Mouse (Mus musculus) embryonic stem cell, embryonic (primary cell): Measurements from ENCODE around the gene 1700001C19Rik.

Source experiments
- CTCF ChIA-PET, 4 experiments: fragments of 300-600 bp in 2 of 4; fragments of 350-600 bp in 2 of 4; sonication (Branson Sonifier 250); formaldehyde crosslinking; loops; one replicate each; lab custom pipeline; 2022; ENCODE audit warnings: inconsistent platforms in 2 of 4; lab: Charles Lee
- POLR2A ChIA-PET, 4 experiments: fragments of 300-600 bp in 2 of 4; fragments of 350-600 bp in 2 of 4; sonication (Branson Sonifier 250); formaldehyde crosslinking; loops; one replicate each; lab custom pipeline; 2022; ENCODE audit warnings: antibody characterized with exemption in 4 of 4, inconsistent platforms in 1 of 4; lab: Charles Lee

Gene 1700001C19Rik

DNA sequence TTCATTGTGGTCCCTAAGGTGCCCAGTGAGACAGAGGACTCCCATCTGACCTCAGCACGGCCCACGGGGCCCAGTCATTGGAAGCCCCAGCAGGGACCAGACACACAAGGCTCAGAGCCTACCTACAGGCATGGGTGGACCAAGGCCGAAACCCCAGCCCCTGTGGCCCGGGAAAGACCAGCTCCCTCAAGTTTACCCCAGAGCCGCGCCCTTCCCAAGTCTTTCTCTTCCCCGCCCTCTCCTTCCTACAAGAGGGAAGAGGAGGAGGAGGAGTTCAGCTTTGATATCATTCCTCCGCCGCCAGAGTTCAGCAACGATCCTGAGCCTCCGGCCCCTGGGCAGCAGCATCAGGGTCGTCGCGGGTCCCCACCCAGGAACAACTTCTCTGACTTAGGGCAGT, 30.9 kb upstream of the 1700001C19Rik start:
- ChIA-PET CTCF (interaction anchor here (0.6 to 3.1 kb wide), 24 partner anchors 11 to 785 kb away, joined by 3 to 23 read pairs (median 4); partner anchors contain the start of gene AI661453 (in 1 of the 4)), POLR2A (interaction anchor here in 3 of 4 experiments (0.6 to 4.3 kb wide), 32 partner anchors 11 to 400 kb away, joined by 3 to 22 read pairs (median 4); partner anchors contain the start of gene AI661453 (in 1 of the 3))

- CTCF ChIA-PET = interaction anchor here (0.6 to 3.1 kb wide), 19 partner anchors 10 to 784 kb away, joined by 3 to 23 read pairs (median 4); no protein-coding TSS in a partner anchor
- POLR2A ChIA-PET = interaction anchor here in 3 of 4 experiments (0.7 to 4.3 kb wide), 29 partner anchors 10 to 150 kb away, joined by 3 to 22 read pairs (median 4); partner anchors contain the start of gene Taf8 (in 1 of the 3)
Observed at GRCm38 (mm10) chr17:47467659-47468058, 30.5 kb upstream of the 1700001C19Rik start.

GRCm38 (mm10) chr17:47466284-47466683, 29.1 kb upstream of the 1700001C19Rik start:
- CTCF ChIA-PET = interaction anchor here (0.6 to 3.1 kb wide), 7 partner anchors 9 to 1284 kb away, joined by 3 to 17 read pairs (median 5); no protein-coding TSS in a partner anchor
- POLR2A ChIA-PET = interaction anchor here in 3 of 4 experiments (0.7 to 4.3 kb wide), 11 partner anchors 9 to 422 kb away, joined by 3 to 22 read pairs (median 3); partner anchors contain the start of gene Guca1b (in 1 of the 3)

GRCm38 (mm10) chr17:47465016-47465415, 27.8 kb upstream of the 1700001C19Rik start:
- POLR2A ChIA-PET = interaction anchor here in 2 of 4 experiments (0.7 to 4.3 kb wide), 5 partner anchors 11 to 62 kb away, joined by 3 to 22 read pairs (median 16); no protein-coding TSS in a partner anchor
- CTCF ChIA-PET = interaction anchor here in 1 of 4 experiments (1.6 kb wide), 1 partner anchor 11 kb away, joined by 5 read pairs; no protein-coding TSS in a partner anchor

GRCm38 (mm10) chr17:47464248-47464965, 27.2 kb upstream of the 1700001C19Rik start:
- POLR2A ChIA-PET = interaction anchor here in 2 of 4 experiments (0.8 to 3.7 kb wide), 5 partner anchors 12 to 63 kb away, joined by 3 to 16 read pairs (median 6); no protein-coding TSS in a partner anchor
- CTCF ChIA-PET = interaction anchor here in 3 of 4 experiments (1.0 to 2.1 kb wide), 4 partner anchors 9 to 11 kb away, joined by 3 to 11 read pairs (median 6); no protein-coding TSS in a partner anchor

DNA sequence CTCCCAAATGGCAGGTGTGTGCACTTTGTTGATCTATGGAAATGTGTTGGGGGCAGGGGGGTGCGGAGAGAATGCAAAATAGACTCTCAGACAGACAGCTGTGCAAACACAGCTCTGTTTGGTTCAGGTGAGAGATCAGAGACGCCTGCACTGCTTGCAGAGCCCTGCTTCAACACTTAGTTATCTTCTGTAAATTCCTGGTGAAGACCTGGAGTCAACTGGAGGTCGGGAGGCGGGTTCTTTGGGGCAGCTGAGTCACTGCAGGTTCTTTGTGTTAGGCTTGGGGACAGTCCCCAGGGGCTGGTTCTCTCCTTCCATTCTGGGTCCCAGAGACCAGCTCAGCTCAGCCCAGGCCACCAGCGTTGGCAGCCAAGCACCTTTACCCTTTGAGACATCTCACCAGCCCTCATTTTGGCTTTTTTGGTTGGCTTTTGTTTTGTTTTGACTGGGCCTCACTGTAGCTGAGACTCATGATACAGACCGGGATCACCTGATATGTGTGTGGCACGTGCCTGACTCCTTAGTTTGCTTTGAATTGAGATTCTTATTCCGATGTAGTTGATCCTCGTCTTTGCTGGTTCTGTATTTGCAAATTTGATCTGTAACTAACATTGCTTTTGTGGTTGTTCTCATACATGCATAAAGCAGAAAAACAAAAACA, 25.7 kb upstream of the 1700001C19Rik start:
- ChIA-PET CTCF (interaction anchor here in 3 of 4 experiments (0.5 to 2.1 kb wide), 14 partner anchors 8 to 322 kb away, joined by 3 to 11 read pairs (median 3); no protein-coding TSS in a partner anchor), POLR2A (interaction anchor here in 3 of 4 experiments (0.6 to 3.7 kb wide), 24 partner anchors 9 to 506 kb away, joined by 3 to 16 read pairs (median 3); partner anchors contain the start of genes Guca1b (in 1 of the 3) and Taf8 (in 1 of the 3))

- CTCF ChIA-PET = interaction anchor here in 3 of 4 experiments (0.7 to 2.1 kb wide), 11 partner anchors 9 to 321 kb away, joined by 3 to 11 read pairs (median 3); no protein-coding TSS in a partner anchor
- POLR2A ChIA-PET = interaction anchor here in 2 of 4 experiments (0.6 to 3.7 kb wide), 18 partner anchors 8 to 136 kb away, joined by 3 to 16 read pairs (median 3); partner anchors contain the start of genes Guca1b (in 1 of the 2) and Taf8 (in 1 of the 2)
Observed at GRCm38 (mm10) chr17:47462209-47462608, 25.0 kb upstream of the 1700001C19Rik start.

GRCm38 (mm10) chr17:47461688-47462087, 24.5 kb upstream of the 1700001C19Rik start:
- ChIA-PET POLR2A (interaction anchor here in 2 of 4 experiments (0.6 to 3.7 kb wide), 4 partner anchors 11 to 21 kb away, joined by 5 to 16 read pairs (median 12); no protein-coding TSS in a partner anchor), CTCF (interaction anchor here in 1 of 4 experiments (1.1 kb wide), 1 partner anchor 13 kb away, joined by 3 read pairs; no protein-coding TSS in a partner anchor)

DNA sequence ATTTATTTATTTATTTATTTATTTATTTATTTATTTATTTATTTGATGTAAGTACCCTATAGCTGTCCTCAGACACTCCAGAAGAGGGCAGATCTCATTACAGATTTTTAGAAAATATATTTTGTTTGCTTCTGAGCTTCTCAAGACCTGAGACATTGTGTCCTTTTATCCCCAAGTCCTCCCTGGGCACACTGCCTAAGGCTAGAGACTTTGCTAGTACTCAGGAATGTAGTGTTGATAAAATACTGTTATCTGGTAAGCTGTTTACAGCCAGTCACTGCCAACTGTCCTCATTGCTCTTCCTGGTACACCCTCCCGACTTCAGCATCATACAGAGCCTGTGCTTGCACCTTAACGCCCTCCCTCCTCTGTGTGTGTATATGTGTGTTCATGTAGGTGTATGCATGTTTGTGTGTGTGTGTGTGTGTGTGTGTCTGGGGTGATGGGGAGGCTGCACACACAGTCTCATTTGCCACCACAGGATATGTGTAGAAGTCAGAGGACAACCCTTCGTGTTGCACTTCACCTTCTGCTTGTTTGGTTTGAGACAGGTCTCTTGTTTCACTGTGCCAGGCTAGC, 22.3 kb upstream of the 1700001C19Rik start:
- POLR2A ChIA-PET = interaction anchor here in 2 of 4 experiments (0.9 to 2.3 kb wide), 3 partner anchors 10 to 19 kb away, joined by 4 to 8 read pairs (median 4); no protein-coding TSS in a partner anchor
- CTCF ChIA-PET = interaction anchor here in 2 of 4 experiments (0.6 kb wide), 2 partner anchors 14 to 18 kb away, joined by 3 read pairs; no protein-coding TSS in a partner anchor

- POLR2A ChIA-PET = interaction anchor here in 2 of 4 experiments (0.9 to 2.3 kb wide), 4 partner anchors 10 to 63 kb away, joined by 3 to 8 read pairs (median 4); no protein-coding TSS in a partner anchor
- CTCF ChIA-PET = interaction anchor here in 2 of 4 experiments (0.6 to 0.9 kb wide), 3 partner anchors 15 to 31 kb away, joined by 3 read pairs; no protein-coding TSS in a partner anchor
Observed at GRCm38 (mm10) chr17:47458936-47459335, 21.8 kb upstream of the 1700001C19Rik start.

DNA sequence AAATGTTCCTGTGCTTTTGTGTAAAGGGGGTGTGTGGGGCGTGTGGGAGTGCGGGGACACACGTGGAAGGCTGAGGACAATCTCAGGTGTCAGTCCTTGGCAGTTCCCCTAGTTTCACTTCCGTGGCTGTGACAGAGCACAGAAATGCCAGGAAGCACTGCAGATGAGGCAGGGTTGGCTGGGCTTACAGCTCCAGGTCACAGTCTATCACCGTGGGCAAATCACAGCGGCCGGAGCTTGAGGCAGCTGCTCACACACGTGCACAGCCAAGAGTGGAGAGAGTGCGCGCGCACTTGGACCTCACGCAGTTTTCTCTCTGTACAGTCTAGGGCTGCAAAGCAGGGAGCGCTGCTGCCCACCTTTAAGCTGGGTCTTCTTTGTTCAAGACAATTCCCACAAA, 21.1 kb upstream of the 1700001C19Rik start:
- CTCF ChIA-PET = interaction anchor here in 2 of 4 experiments (0.8 to 0.9 kb wide), 2 partner anchors 9 to 32 kb away, joined by 3 read pairs; no protein-coding TSS in a partner anchor
- POLR2A ChIA-PET = interaction anchor here in 3 of 4 experiments (0.6 to 2.3 kb wide), 7 partner anchors 9 to 239 kb away, joined by 3 to 9 read pairs (median 3); no protein-coding TSS in a partner anchor

- CTCF ChIA-PET = interaction anchor here in 1 of 4 experiments (0.5 kb wide), 1 partner anchor 16 kb away, joined by 3 read pairs; no protein-coding TSS in a partner anchor
- POLR2A ChIA-PET = interaction anchor here in 1 of 4 experiments (0.6 kb wide), 1 partner anchor 91 kb away, joined by 5 read pairs; no protein-coding TSS in a partner anchor
Observed at GRCm38 (mm10) chr17:47454675-47455074, 17.5 kb upstream of the 1700001C19Rik start.

DNA sequence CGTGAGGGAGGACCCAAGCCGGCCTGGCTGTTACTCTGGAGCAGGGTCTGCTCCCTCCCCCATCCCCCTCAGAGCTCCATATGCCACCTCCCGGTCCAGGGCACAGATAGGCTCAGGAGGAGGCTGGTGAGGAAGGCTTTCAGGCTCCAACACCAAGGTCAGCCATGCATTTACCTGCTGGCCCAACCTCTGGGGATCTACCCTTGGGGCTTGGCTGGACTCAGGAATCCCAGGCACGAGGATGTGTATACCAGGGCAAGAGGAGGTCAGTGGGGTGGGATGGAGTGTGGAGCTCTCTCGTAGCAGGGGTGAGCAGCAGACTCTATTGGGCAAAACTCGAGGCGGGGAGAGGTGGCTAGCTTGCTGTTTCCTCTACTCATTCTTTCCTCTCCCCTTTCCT, 15.7 kb upstream of the 1700001C19Rik start:
- CTCF ChIA-PET = interaction anchor here in 2 of 4 experiments (0.6 to 2.7 kb wide), 3 partner anchors 20 to 57 kb away, joined by 3 to 7 read pairs (median 5); no protein-coding TSS in a partner anchor
- POLR2A ChIA-PET = interaction anchor here in 3 of 4 experiments (0.8 to 2.0 kb wide), 8 partner anchors 9 to 125 kb away, joined by 3 to 13 read pairs (median 4); partner anchors contain the start of gene Taf8 (in 1 of the 3)

- CTCF ChIA-PET = interaction anchor here (0.6 to 2.7 kb wide), 19 partner anchors 13 to 476 kb away, joined by 3 to 7 read pairs (median 4); no protein-coding TSS in a partner anchor
- POLR2A ChIA-PET = interaction anchor here in 3 of 4 experiments (0.5 to 2.9 kb wide), 22 partner anchors 10 to 362 kb away, joined by 3 to 31 read pairs (median 4); partner anchors contain the start of gene Taf8 (in 2 of the 3)
Observed at GRCm38 (mm10) chr17:47450880-47451565, 13.8 kb upstream of the 1700001C19Rik start.

- POLR2A ChIA-PET = interaction anchor here in 3 of 4 experiments (0.7 to 2.9 kb wide), 16 partner anchors 10 to 361 kb away, joined by 3 to 31 read pairs (median 4); partner anchors contain the start of gene Taf8 (in 2 of the 3)
- CTCF ChIA-PET = interaction anchor here in 3 of 4 experiments (0.8 to 1.7 kb wide), 12 partner anchors 12 to 290 kb away, joined by 3 to 7 read pairs (median 4); no protein-coding TSS in a partner anchor
Observed at GRCm38 (mm10) chr17:47450239-47450638, 13.1 kb upstream of the 1700001C19Rik start.
